Mouse (Mus musculus): Measurements from ENCODE around the gene Vmn1r38.

GRCm38 (mm10) chr6:66805713-66806112 is 23.3 kb upstream of the Vmn1r38 start:
- TF ChIP-seq CTCF (IDR thresholded peaks at IDR 0.05; ENCODE audit: extremely low read depth, insufficient read depth, low read length) (no peak), POLR2A (IDR thresholded peaks at IDR 0.05; ENCODE audit: extremely low read depth, insufficient read depth, low read length) (no peak)
